Mouse (Mus musculus): ENCODE results near the gene Ppp1r13l. TPM values are rescaled to one million over a fixed set of nuclear protein-coding genes. Genes with fewer than 3 reads are reported as not detected.

Ppp1r13l gene
- polyA plus RNA-seq, 1 experiment from 2014 or later = 0.47 TPM

GRCm38 (mm10) chr7:19420121-19420520, 60.6 kb downstream of the Ppp1r13l start:
- Histone ChIP-seq H3K4me2 (ENCODE audit: low read depth, low read length) (no peak overlapping the region), H3K27me3 (ENCODE audit: insufficient read depth, low read length) (peaks cover 37% of the 10 kb centered on the region), H3K4me3 (ENCODE audit: low read depth, low read length) (no peak overlapping the region), H3K27ac (ENCODE audit: low read depth) (no peak overlapping the region), H3K9ac (replicated peaks) (no peak overlapping the region), H3K4me1 (ENCODE audit: insufficient read depth) (peaks cover 13% of the 10 kb centered on the region), H3K36me3 (replicated peaks; ENCODE audit: insufficient read depth, low read length) (no peaks in the 10 kb centered on the region), H3K9me3 (ENCODE audit: low read length) (no peaks in the 10 kb centered on the region)
- TF ChIP-seq EP300 (IDR thresholded peaks at IDR 0.05; ENCODE audit: low read depth) = no peak
- TF ChIP-seq CTCF (IDR thresholded peaks at IDR 0.05; ENCODE audit: low read depth) = no peak
- WGBS (ENCODE audit: insufficient replicate concordance) = 6% methylated on average over 26 of the region's 28 CpGs
- DNase-seq (no peak), ATAC-seq (no peak)

GRCm38 (mm10) chr7:19420821-19421636, 61.5 kb downstream of the Ppp1r13l start:
- peak overlapping the region; percentile 20; the same call in 1 of the 2 replicates for H3K4me3 ChIP-seq (ENCODE audit: low read depth, low read length)
- H3K9ac ChIP-seq (replicated peaks) = no peak overlapping the region
- peak overlapping the region; percentile 62 for H3K4me2 ChIP-seq (ENCODE audit: low read depth, low read length)
- peak; percentile 94 for ATAC-seq
- H3K36me3 ChIP-seq (replicated peaks; ENCODE audit: insufficient read depth, low read length) = peaks cover 6% of the 10 kb centered on the region
- TF ChIP-seq EP300 (IDR thresholded peaks at IDR 0.05; ENCODE audit: low read depth) = no peak
- no peak for TF ChIP-seq CTCF (IDR thresholded peaks at IDR 0.05; ENCODE audit: low read depth)
- no peaks in the 10 kb centered on the region for H3K9me3 ChIP-seq (ENCODE audit: low read length)
- WGBS (ENCODE audit: insufficient replicate concordance) = 10% methylated on average over 43 of the region's 43 CpGs
- no peak overlapping the region for H3K27ac ChIP-seq (ENCODE audit: low read depth)
- H3K4me1 ChIP-seq (ENCODE audit: insufficient read depth) = peaks cover 13% of the 10 kb centered on the region
- peaks cover 36% of the 10 kb centered on the region for H3K27me3 ChIP-seq (ENCODE audit: insufficient read depth, low read length)
- DNase-seq = peak; percentile 89

- peaks cover 22% of the 10 kb centered on the region for H3K27me3 ChIP-seq (ENCODE audit: insufficient read depth, low read length)
- WGBS (ENCODE audit: insufficient replicate concordance) = 82% methylated on average over 3 of the region's 3 CpGs
- no peak for ATAC-seq
Observed at GRCm38 (mm10) chr7:19423083-19423482, 63.5 kb downstream of the Ppp1r13l start.

GRCm38 (mm10) chr7:19424051-19424450, 64.5 kb downstream of the Ppp1r13l start:
- DNase-seq (no peak), ATAC-seq (no peak)
- 47% methylated on average over 4 of the region's 4 CpGs for WGBS (ENCODE audit: insufficient replicate concordance)
- Histone ChIP-seq H3K27ac (ENCODE audit: low read depth) (no peak overlapping the region), H3K27me3 (ENCODE audit: insufficient read depth, low read length) (peaks cover 20% of the 10 kb centered on the region), H3K9me3 (ENCODE audit: low read length) (no peaks in the 10 kb centered on the region), H3K4me1 (ENCODE audit: insufficient read depth) (peaks cover 13% of the 10 kb centered on the region), H3K9ac (replicated peaks) (no peak overlapping the region), H3K4me3 (ENCODE audit: low read depth, low read length) (no peak overlapping the region), H3K36me3 (replicated peaks; ENCODE audit: insufficient read depth, low read length) (peaks cover 19% of the 10 kb centered on the region), H3K4me2 (ENCODE audit: low read depth, low read length) (no peak overlapping the region)
- TF ChIP-seq CTCF (IDR thresholded peaks at IDR 0.05; ENCODE audit: low read depth) (no peak), EP300 (IDR thresholded peaks at IDR 0.05; ENCODE audit: low read depth) (no peak)

More at GRCm38 (mm10) chr7:19423083-19423482, 63.5 kb downstream of the Ppp1r13l start:
- no peak for TF ChIP-seq CTCF (IDR thresholded peaks at IDR 0.05; ENCODE audit: low read depth)
- H3K4me1 ChIP-seq (ENCODE audit: insufficient read depth) = peaks cover 13% of the 10 kb centered on the region
- H3K4me3 ChIP-seq (ENCODE audit: low read depth, low read length) = no peak overlapping the region
- no peak overlapping the region for H3K4me2 ChIP-seq (ENCODE audit: low read depth, low read length)
- DNase-seq = no peak
- no peaks in the 10 kb centered on the region for H3K9me3 ChIP-seq (ENCODE audit: low read length)
- H3K27ac ChIP-seq (ENCODE audit: low read depth) = no peak overlapping the region
- peaks cover 15% of the 10 kb centered on the region for H3K36me3 ChIP-seq (replicated peaks; ENCODE audit: insufficient read depth, low read length)
- H3K9ac ChIP-seq (replicated peaks) = no peak overlapping the region

GRCm38 (mm10) chr7:19426349-19426748, 66.8 kb downstream of the Ppp1r13l start:
- peaks cover 1% of the 10 kb centered on the region; the same call in 1 of the 2 replicates for H3K4me1 ChIP-seq (ENCODE audit: insufficient read depth)
- DNase-seq = no peak
- ATAC-seq = no peak
- H3K4me3 ChIP-seq (ENCODE audit: low read depth, low read length) = no peak overlapping the region
- H3K27ac ChIP-seq (ENCODE audit: low read depth) = no peak overlapping the region
- 78% methylated on average over 6 of the region's 6 CpGs for WGBS (ENCODE audit: insufficient replicate concordance)
- no peak overlapping the region for H3K4me2 ChIP-seq (ENCODE audit: low read depth, low read length)
- H3K9ac ChIP-seq (replicated peaks) = no peak overlapping the region
- peaks cover under 1% of the 10 kb centered on the region for H3K27me3 ChIP-seq (ENCODE audit: insufficient read depth, low read length)
- peaks cover 39% of the 10 kb centered on the region for H3K36me3 ChIP-seq (replicated peaks; ENCODE audit: insufficient read depth, low read length)
- no peaks in the 10 kb centered on the region for H3K9me3 ChIP-seq (ENCODE audit: low read length)
- TF ChIP-seq CTCF (IDR thresholded peaks at IDR 0.05; ENCODE audit: low read depth) = no peak
- no peak for TF ChIP-seq EP300 (IDR thresholded peaks at IDR 0.05; ENCODE audit: low read depth)

DNA sequence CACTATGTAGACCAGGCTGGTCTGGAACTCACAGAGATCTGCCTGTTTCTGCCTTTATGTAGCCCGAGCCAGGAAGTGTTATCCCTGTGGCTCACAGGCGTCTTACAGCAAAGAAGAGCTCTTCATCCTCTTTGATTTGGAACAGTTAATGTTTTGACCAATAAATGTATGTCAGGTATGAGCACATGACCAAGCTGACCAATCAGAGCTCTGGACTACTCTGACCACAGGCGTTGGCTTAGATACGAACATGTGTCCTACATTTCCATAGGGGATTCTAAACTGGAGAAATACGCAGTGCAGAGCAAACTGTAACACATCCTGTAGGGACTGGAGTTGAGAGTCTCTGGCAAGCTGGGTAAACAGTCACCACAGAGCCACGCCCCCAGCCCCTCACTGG, 67.3 kb downstream of the Ppp1r13l start:
- no peaks in the 10 kb centered on the region for H3K9me3 ChIP-seq (ENCODE audit: low read length)
- H3K4me3 ChIP-seq (ENCODE audit: low read depth, low read length) = no peak overlapping the region
- no peak overlapping the region for H3K4me2 ChIP-seq (ENCODE audit: low read depth, low read length)
- H3K4me1 ChIP-seq (ENCODE audit: insufficient read depth) = no peaks in the 10 kb centered on the region
- peaks cover 43% of the 10 kb centered on the region for H3K36me3 ChIP-seq (replicated peaks; ENCODE audit: insufficient read depth, low read length)
- TF ChIP-seq CTCF (IDR thresholded peaks at IDR 0.05; ENCODE audit: low read depth) (no peak), EP300 (IDR thresholded peaks at IDR 0.05; ENCODE audit: low read depth) (no peak)
- ATAC-seq (no peak), DNase-seq (no peak)
- 81% methylated on average over 6 of the region's 6 CpGs for WGBS (ENCODE audit: insufficient replicate concordance)
- H3K9ac ChIP-seq (replicated peaks) = no peak overlapping the region
- H3K27ac ChIP-seq (ENCODE audit: low read depth) = no peak overlapping the region
- no peaks in the 10 kb centered on the region; the same call in 1 of the 2 replicates for H3K27me3 ChIP-seq (ENCODE audit: insufficient read depth, low read length)

MicroRNA genes within 50 kb of the gene (microRNA counts, 519-probe panel; counts per million panel counts)
- not detected for microRNA mmu-miR-343

Small RNA genes lying within 50 kb of the gene (microRNA-seq; reads per million reads assigned to microRNA genes)
- gene Mir343 = not detected

Other genes with a start within 250 kb of the Ppp1r13l start
- gene Gm4969, start 241.4 kb upstream of the Ppp1r13l start, polyA plus RNA-seq (2015; fragmentation: Nextera tagmentation; extraction: Ambion mirVana) = 0.17 TPM in 1 of 2 replicates, not detected in the other
- gene Fbxo46, start 239.9 kb upstream of the Ppp1r13l start, polyA plus RNA-seq (2015; fragmentation: Nextera tagmentation; extraction: Ambion mirVana) = 3.2 and 3.6 TPM in 2 replicates
- gene Qpctl, start 210.5 kb upstream of the Ppp1r13l start, polyA plus RNA-seq (2015; fragmentation: Nextera tagmentation; extraction: Ambion mirVana) = 5.2 and 5.8 TPM in 2 replicates
- 38.9 and 41.0 TPM in 2 replicates for gene Snrpd2, start 210.0 kb upstream of the Ppp1r13l start, polyA plus RNA-seq (2015; fragmentation: Nextera tagmentation; extraction: Ambion mirVana)
- 0.04 TPM in 1 of 2 replicates, not detected in the other for gene Gipr, start 193.6 kb upstream of the Ppp1r13l start, polyA plus RNA-seq (2015; fragmentation: Nextera tagmentation; extraction: Ambion mirVana)
- 3.3 and 3.4 TPM in 2 replicates for gene Eml2, start 183.3 kb upstream of the Ppp1r13l start, polyA plus RNA-seq (2015; fragmentation: Nextera tagmentation; extraction: Ambion mirVana)
- gene Gpr4, start 147.2 kb upstream of the Ppp1r13l start, polyA plus RNA-seq (2015; fragmentation: Nextera tagmentation; extraction: Ambion mirVana) = 0.74 and 0.83 TPM in 2 replicates
- 8.7 and 9.7 TPM in 2 replicates for gene Opa3, start 131.4 kb upstream of the Ppp1r13l start, polyA plus RNA-seq (2015; fragmentation: Nextera tagmentation; extraction: Ambion mirVana)
- gene Vasp, start 87.9 kb upstream of the Ppp1r13l start, polyA plus RNA-seq (2015; fragmentation: Nextera tagmentation; extraction: Ambion mirVana) = 36.2 and 36.4 TPM in 2 replicates
- 0.15 TPM in 1 of 2 replicates, not detected in the other for gene Ppm1n, start 79.7 kb upstream of the Ppp1r13l start, polyA plus RNA-seq (2015; fragmentation: Nextera tagmentation; extraction: Ambion mirVana)
- 1.5 and 4.6 TPM in 2 replicates for gene Rtn2, start 77.1 kb upstream of the Ppp1r13l start, polyA plus RNA-seq (2015; fragmentation: Nextera tagmentation; extraction: Ambion mirVana)
- 0.06 TPM in 1 of 2 replicates, not detected in the other for gene Fosb, start 49.7 kb upstream of the Ppp1r13l start, polyA plus RNA-seq (2015; fragmentation: Nextera tagmentation; extraction: Ambion mirVana)
- gene Ercc1, start 15.0 kb upstream of the Ppp1r13l start, polyA plus RNA-seq (2015; fragmentation: Nextera tagmentation; extraction: Ambion mirVana) = 9.6 and 9.8 TPM in 2 replicates
- 7.7 and 7.8 TPM in 2 replicates for gene Cd3eap, start 266 bp upstream of the Ppp1r13l start, polyA plus RNA-seq (2015; fragmentation: Nextera tagmentation; extraction: Ambion mirVana)
- 3.8 and 4.6 TPM in 2 replicates for gene Ercc2, start 22.3 kb downstream of the Ppp1r13l start, polyA plus RNA-seq (2015; fragmentation: Nextera tagmentation; extraction: Ambion mirVana)
- 0.12 and 0.32 TPM in 2 replicates for gene Klc3, start 44.4 kb downstream of the Ppp1r13l start, polyA plus RNA-seq (2015; fragmentation: Nextera tagmentation; extraction: Ambion mirVana)
- gene Ckm, start 45.0 kb downstream of the Ppp1r13l start, polyA plus RNA-seq (2015; fragmentation: Nextera tagmentation; extraction: Ambion mirVana) = 5.3 and 94.1 TPM in 2 replicates
- 1.8 and 2.0 TPM in 2 replicates for gene Mark4, start 99.1 kb downstream of the Ppp1r13l start, polyA plus RNA-seq (2015; fragmentation: Nextera tagmentation; extraction: Ambion mirVana)
- 1.1 and 1.7 TPM in 2 replicates for gene Exoc3l2, start 103.6 kb downstream of the Ppp1r13l start, polyA plus RNA-seq (2015; fragmentation: Nextera tagmentation; extraction: Ambion mirVana)
- 0.94 and 1.1 TPM in 2 replicates for gene Bloc1s3, start 148.6 kb downstream of the Ppp1r13l start, polyA plus RNA-seq (2015; fragmentation: Nextera tagmentation; extraction: Ambion mirVana)
- gene Trappc6a, start 148.6 kb downstream of the Ppp1r13l start, polyA plus RNA-seq (2015; fragmentation: Nextera tagmentation; extraction: Ambion mirVana) = 51.6 and 52.5 TPM in 2 replicates
- not detected in 2 replicates for gene Nkpd1, start 158.1 kb downstream of the Ppp1r13l start, polyA plus RNA-seq (2015; fragmentation: Nextera tagmentation; extraction: Ambion mirVana)
- gene Ppp1r37, start 203.3 kb downstream of the Ppp1r13l start, polyA plus RNA-seq (2015; fragmentation: Nextera tagmentation; extraction: Ambion mirVana) = 8.1 and 8.3 TPM in 2 replicates
- 0.89 and 1.2 TPM in 2 replicates for gene Zfp296, start 217.5 kb downstream of the Ppp1r13l start, polyA plus RNA-seq (2015; fragmentation: Nextera tagmentation; extraction: Ambion mirVana)
- 61.7 and 66.9 TPM in 2 replicates for gene Gemin7, start 217.8 kb downstream of the Ppp1r13l start, polyA plus RNA-seq (2015; fragmentation: Nextera tagmentation; extraction: Ambion mirVana)
- gene Clasrp, start 244.7 kb downstream of the Ppp1r13l start, polyA plus RNA-seq (2015; fragmentation: Nextera tagmentation; extraction: Ambion mirVana) = 7.6 and 8.1 TPM in 2 replicates